Mouse (Mus musculus) stomach, postnatal 0 days (tissue): Measurements from ENCODE around the gene Dhx29. TPM values are rescaled to one million over a fixed set of nuclear protein-coding genes. Genes with fewer than 3 reads are reported as not detected.
A peak's percentile ranks its signal among the peaks of the same experiment; 100 is the strongest.

Source experiments
- ATAC-seq: fragments of 200-750 bp; cut with Nextera tagmentation; 2 replicates; pipeline ENCODE4 v1.8.0; 2017; ENCODE audit not compliant: low FRiP score, low TSS enrichment
- DNase-seq: peaks from one replicate; pipeline ENCODE4 v3.0.0-alpha.2; 2016; ENCODE audit warnings: low spot score
- H3K27ac ChIP-seq: fragments of 300-500 bp; sonication (generic); replicated peaks from 2 replicates; pipeline ENCODE4 v1.5.1; 2014; ENCODE audit warnings: mild to moderate bottlenecking, control low read depth
- H3K27me3 ChIP-seq: fragments of 300-500 bp; sonication (generic); 2 replicates; pipeline ENCODE4 v1.6.1; 2014; ENCODE audit warnings: low read length; ENCODE audit not compliant: control insufficient read depth, insufficient read depth
- H3K36me3 ChIP-seq: fragments of 300-500 bp; sonication (generic); 2 replicates; pipeline ENCODE4 v1.6.1; 2014; ENCODE audit warnings: low read length, mixed read lengths; ENCODE audit not compliant: control insufficient read depth, insufficient read depth
- H3K4me1 ChIP-seq: fragments of 300-500 bp; sonication (generic); replicated peaks from 2 replicates; pipeline ENCODE4 v1.6.1; 2014; ENCODE audit warnings: antibody characterized with exemption; ENCODE audit not compliant: control insufficient read depth, insufficient read depth
- H3K4me2 ChIP-seq: fragments of 300-500 bp; sonication (generic); replicated peaks from 2 replicates; pipeline ENCODE4 v1.6.1; 2014; ENCODE audit warnings: low read depth, mild to moderate bottlenecking, control low read depth, moderate library complexity
- H3K4me3 ChIP-seq: fragments of 300-500 bp; sonication (generic); 2 replicates; pipeline ENCODE4 v1.5.1; 2014; ENCODE audit warnings: low read depth, low read length, control low read depth
- H3K9ac ChIP-seq: fragments of 300-500 bp; sonication (generic); 2 replicates; pipeline ENCODE4 v1.6.1; 2014; ENCODE audit warnings: mild to moderate bottlenecking, low read length, control low read depth, mixed read lengths
- H3K9me3 ChIP-seq: fragments of 300-500 bp; sonication (generic); 2 replicates; pipeline ENCODE4 v1.6.1; 2016; ENCODE audit warnings: low read length; ENCODE audit not compliant: control insufficient read depth
- CTCF ChIP-seq: IDR thresholded peaks from 2 replicates; pipeline ENCODE4 v1.5.1; 2016; ENCODE audit warnings: antibody characterized with exemption, low read depth, mild to moderate bottlenecking, moderate library complexity
- EP300 ChIP-seq: optimal IDR thresholded peaks from 2 replicates; pipeline ENCODE3; 2016; ENCODE audit warnings: antibody characterized with exemption
- WGBS: fragments of 180-500 bp; shearing (Covaris S2); extraction: QIAGEN DNeasy Blood & Tissue Kit; methylation state at CpG from one replicate; pipeline ENCODE4 v1.1.7; 2014; 5-methylcytosine and 5-hydroxymethylcytosine counted together
- polyA plus RNA-seq: library from polyadenylated mRNA; unstranded; fragments of >200 nt; fragmentation: Nextera tagmentation; extraction: Ambion mirVana; gene quantifications from 2 replicates; pipeline ENCODE4 v1.2.1, GENCODE M21; 2015

Dhx29 gene
- polyA plus RNA-seq, 1 experiment from 2014 or later: 13.0 TPM

- Histone ChIP-seq H3K36me3 (no peaks in the 10 kb centered on the region), H3K9ac (no peak overlapping the region; the same call in 1 of the 2 replicates), H3K4me2 (peak overlapping the region; percentile 99), H3K27me3 (peaks cover 12% of the 10 kb centered on the region; the same call in 1 of the 2 replicates), H3K4me3 (peak overlapping the region; percentile 54), H3K4me1 (peaks cover 9% of the 10 kb centered on the region; the same call in 1 of the 2 replicates), H3K9me3 (no peaks in the 10 kb centered on the region), H3K27ac (no peak overlapping the region)
- no peak for ATAC-seq
- peak; percentile 42 for DNase-seq
- 2% methylated on average over 19 of the region's 19 CpGs for WGBS
- TF ChIP-seq EP300 (no peak), CTCF (no peak)
Observed at GRCm38 (mm10) chr13:112988866-112989265, 61.6 kb downstream of the Dhx29 start.

DNA sequence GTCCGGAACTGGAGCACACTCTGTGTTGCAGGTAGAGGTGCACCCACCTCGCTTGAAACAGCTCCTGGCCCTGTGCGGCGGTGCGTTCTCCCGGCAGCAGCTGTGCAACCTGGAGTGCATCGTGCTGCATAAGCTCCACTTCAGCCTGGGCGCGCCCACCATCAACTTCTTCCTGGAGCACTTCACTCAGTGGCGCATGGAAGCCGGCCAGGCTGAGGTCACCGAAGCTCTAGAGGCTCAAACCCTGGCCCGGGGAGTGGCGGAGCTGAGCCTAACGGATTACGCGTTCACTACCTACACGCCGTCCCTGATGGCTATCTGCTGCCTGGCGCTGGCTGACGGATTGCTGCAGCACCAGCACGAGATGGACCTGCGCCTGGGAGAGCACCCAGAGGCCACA lies 62.3 kb downstream of the Dhx29 start:
- Histone ChIP-seq H3K4me3 (no peak overlapping the region), H3K27ac (no peak overlapping the region), H3K4me1 (peaks cover 12% of the 10 kb centered on the region; the same call in 1 of the 2 replicates), H3K9me3 (no peaks in the 10 kb centered on the region), H3K4me2 (no peak overlapping the region), H3K9ac (no peak overlapping the region), H3K27me3 (peaks cover 14% of the 10 kb centered on the region), H3K36me3 (no peaks in the 10 kb centered on the region)
- DNase-seq (peak; percentile 39), ATAC-seq (no peak)
- 2% methylated on average over 23 of the region's 23 CpGs for WGBS
- TF ChIP-seq EP300 (no peak), CTCF (no peak)

GRCm38 (mm10) chr13:112990346-112990745 lies 63.1 kb downstream of the Dhx29 start:
- 24% methylated on average over 4 of the region's 4 CpGs for WGBS
- no peak for TF ChIP-seq EP300
- no peak for TF ChIP-seq CTCF
- peaks cover 14% of the 10 kb centered on the region for H3K27me3 ChIP-seq
- H3K4me1 ChIP-seq: peaks cover 12% of the 10 kb centered on the region; the same call in 1 of the 2 replicates
- DNase-seq: no peak
- H3K9ac ChIP-seq: no peak overlapping the region
- H3K4me2 ChIP-seq: no peak overlapping the region
- H3K36me3 ChIP-seq: no peaks in the 10 kb centered on the region
- H3K4me3 ChIP-seq: no peak overlapping the region
- no peaks in the 10 kb centered on the region for H3K9me3 ChIP-seq
- ATAC-seq: no peak
- no peak overlapping the region for H3K27ac ChIP-seq

DNA sequence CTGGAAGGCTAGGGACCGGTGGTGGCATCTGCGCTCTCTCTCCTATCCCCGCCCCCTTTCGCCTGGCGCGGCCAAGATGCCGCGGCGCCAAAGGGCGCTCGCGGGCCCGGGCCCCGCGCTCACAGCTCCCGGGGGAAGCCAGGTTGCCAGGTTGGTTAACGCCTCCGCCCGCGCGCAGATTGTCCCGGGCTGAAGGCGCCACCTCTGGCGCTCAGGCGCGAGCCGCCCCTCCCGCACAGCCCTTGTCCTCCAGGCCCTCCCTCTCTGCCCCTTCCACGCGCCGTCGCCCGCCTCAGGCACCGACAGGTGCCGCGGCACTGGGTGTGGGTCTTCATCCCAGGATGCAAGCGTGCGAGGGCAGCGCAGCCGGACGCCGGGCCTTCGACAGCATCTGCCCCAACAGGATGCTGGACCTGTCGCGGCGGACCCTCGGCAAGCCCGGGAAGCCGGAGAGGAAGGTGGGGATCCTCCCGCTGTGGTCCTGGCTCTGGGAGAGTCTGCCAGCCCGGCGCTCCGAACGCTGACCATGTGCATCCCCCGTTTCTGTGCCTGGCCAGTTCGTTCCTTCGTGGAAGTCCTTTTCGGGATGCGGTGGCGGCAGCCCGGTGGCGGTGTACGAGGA lies 66.4 kb downstream of the Dhx29 start, which contains the start of gene Mcidas:
Mcidas (plus strand) TSS at position 315 of the 622 bp plus-strand sequence.
- Histone ChIP-seq H3K9me3 (no peaks in the 10 kb centered on the region), H3K4me2 (peak within 1 kb of the TSS; percentile 71), H3K27me3 (peaks cover 26% of the 10 kb centered on the region), H3K4me3 (peak within 1 kb of the TSS; percentile 41), H3K36me3 (no peaks in the 10 kb centered on the region), H3K9ac (0 out of 2 replicates have a peak within 1 kb of the TSS, but pooled peaks have one; percentile 4), H3K27ac (no peak within 1 kb of the TSS), H3K4me1 (peaks cover 10% of the 10 kb centered on the region; the same call in 1 of the 2 replicates)
- DNase-seq: peak; percentile 53
- ATAC-seq: 0 out of 2 replicates have a peak, but pooled peaks have one; percentile 35
- TF ChIP-seq CTCF: no peak
- TF ChIP-seq EP300: no peak
- under 1% methylated on average over 57 of the region's 63 CpGs for WGBS

DNA sequence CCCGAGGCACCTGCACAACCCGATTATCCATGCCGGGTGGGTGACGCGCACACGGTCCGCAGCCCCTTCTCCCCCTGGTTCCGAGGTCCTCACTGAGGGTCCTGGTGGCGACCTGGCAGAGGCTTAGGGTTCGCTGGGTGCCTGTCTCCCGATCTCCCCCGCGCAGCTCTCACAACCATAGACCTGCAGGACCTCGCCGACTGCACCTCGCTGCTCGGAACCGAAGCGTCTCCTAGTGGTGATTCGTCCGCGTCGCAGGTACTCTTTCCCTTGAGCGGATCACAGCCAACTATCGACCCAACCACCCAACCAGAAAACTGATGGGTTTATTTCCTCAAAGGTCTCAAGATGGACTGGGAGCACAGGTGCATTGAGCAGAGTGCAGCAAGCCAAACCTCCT lies 66.9 kb downstream of the Dhx29 start:
- peak overlapping the region; percentile 41 for H3K4me3 ChIP-seq
- no peaks in the 10 kb centered on the region for H3K36me3 ChIP-seq
- no peaks in the 10 kb centered on the region for H3K9me3 ChIP-seq
- DNase-seq (peak; percentile 82), ATAC-seq (peak; percentile 74)
- no peak overlapping the region for H3K9ac ChIP-seq
- H3K4me2 ChIP-seq: peak overlapping the region; percentile 71
- 0% methylated on average over 23 of the region's 25 CpGs for WGBS
- H3K4me1 ChIP-seq: peaks cover 11% of the 10 kb centered on the region; the same call in 1 of the 2 replicates
- TF ChIP-seq CTCF (peak; percentile 86), EP300 (no peak)
- H3K27ac ChIP-seq: no peak overlapping the region
- H3K27me3 ChIP-seq: peaks cover 24% of the 10 kb centered on the region

- no peaks in the 10 kb centered on the region for H3K36me3 ChIP-seq
- H3K4me2 ChIP-seq: no peak overlapping the region
- TF ChIP-seq CTCF (no peak), EP300 (no peak)
- ATAC-seq: no peak
- no peak for DNase-seq
- WGBS: 54% methylated on average over 4 of the region's 4 CpGs
- no peak overlapping the region for H3K27ac ChIP-seq
- no peak overlapping the region for H3K4me3 ChIP-seq
- H3K4me1 ChIP-seq: peaks cover 11% of the 10 kb centered on the region; the same call in 1 of the 2 replicates
- H3K27me3 ChIP-seq: peaks cover 18% of the 10 kb centered on the region
- H3K9ac ChIP-seq: no peak overlapping the region
- no peaks in the 10 kb centered on the region for H3K9me3 ChIP-seq
Observed at GRCm38 (mm10) chr13:112996407-112996806, 69.2 kb downstream of the Dhx29 start.
